ENCODE assay signal across 8 mouse cellular contexts in genomic region chr6:30675281-30675771, GRCm38 (mm10). TPM values are rescaled to one million over a fixed set of nuclear protein-coding genes. Genes with fewer than 3 reads are reported as not detected.
A peak's percentile ranks its signal among the peaks of the same experiment; 100 is the strongest.
DNase-seq lines count a peak whose midpoint lies in the region; ATAC-seq lines count a peak whose summit lies in the region.

No protein-coding gene starts in this region.

- WGBS in forebrain, embryonic 12.5 days = 7% methylated on average over 11 of the region's 11 CpGs
- WGBS in hindbrain, embryonic 11.5 days = 18% methylated on average over 11 of the region's 11 CpGs

- H3K9me3 ChIP-seq in forebrain, embryonic 12.5 days = no peaks in the 10 kb centered on the region
- H3K9me3 ChIP-seq in hindbrain, embryonic 11.5 days (ENCODE audit: control insufficient read depth, low read length) = no peaks in the 10 kb centered on the region

- no peak for DNase-seq in frontal cortex, postnatal 25 days (ENCODE audit: low spot score in 2 of 2)
- peak; percentile 57 for DNase-seq in adrenal gland, postnatal 10 days
- DNase-seq in hindbrain, embryonic 11.5 days (ENCODE audit: low spot score) = peak; percentile 43
- DNase-seq in left cerebral cortex, postnatal 4 days = no peak
- DNase-seq in ovary, adult 18-20 months (ENCODE audit: low spot score) = no peak

- H3K9ac ChIP-seq in forebrain, embryonic 12.5 days = peak overlapping the region; percentile 55
- H3K9ac ChIP-seq in hindbrain, embryonic 11.5 days (ENCODE audit: low read depth, low read length) = peak overlapping the region; percentile 70

- no peak overlapping the region for H3K4me3 ChIP-seq in forebrain, embryonic 12.5 days (replicated peaks)
- H3K4me3 ChIP-seq in hindbrain, embryonic 11.5 days (ENCODE audit: low read depth, low read length) = no peak overlapping the region

- H3K4me2 ChIP-seq in forebrain, embryonic 12.5 days = peak overlapping the region; percentile 43
- H3K4me2 ChIP-seq in hindbrain, embryonic 11.5 days (replicated peaks; ENCODE audit: low read depth, low read length) = peak overlapping the region; percentile 21; the same call in 1 of the 2 replicates

- no peaks in the 10 kb centered on the region for H3K27me3 ChIP-seq in forebrain, embryonic 12.5 days
- H3K27me3 ChIP-seq in hindbrain, embryonic 11.5 days (ENCODE audit: control insufficient read depth, insufficient read depth, low read length) = no peaks in the 10 kb centered on the region

- H3K4me1 ChIP-seq in forebrain, embryonic 12.5 days = peaks cover 63% of the 10 kb centered on the region
- H3K4me1 ChIP-seq in hindbrain, embryonic 11.5 days (replicated peaks; ENCODE audit: control insufficient read depth, insufficient read depth, low read length) = peaks cover 17% of the 10 kb centered on the region

- peak overlapping the region; percentile 95 for H3K27ac ChIP-seq in forebrain, embryonic 12.5 days
- H3K27ac ChIP-seq in hindbrain, embryonic 11.5 days (ENCODE audit: low read depth, low read length) = peak overlapping the region; percentile 91

- ATAC-seq in frontal cortex, adult (ENCODE audit: low TSS enrichment) = peak; percentile 75
- ATAC-seq in forebrain, embryonic 12.5 days (ENCODE audit: low FRiP score) = peak; percentile 62
- peak; percentile 58; the same call in 1 of the 2 replicates for ATAC-seq in hindbrain, embryonic 11.5 days (ENCODE audit: low FRiP score)
- peak; percentile 20; the same call in 1 of the 2 replicates for ATAC-seq in megakaryocyte progenitor cell, adult 5-6 weeks (replicated peaks; ENCODE audit: poor library complexity)

- intact Hi-C loops in left cerebral cortex, postnatal 4 days (cut with DNase I) = no loop called here

- no peaks in the 10 kb centered on the region for H3K36me3 ChIP-seq in forebrain, embryonic 12.5 days (replicated peaks)
- no peaks in the 10 kb centered on the region for H3K36me3 ChIP-seq in hindbrain, embryonic 11.5 days (ENCODE audit: control insufficient read depth, insufficient read depth, low read length)

RNA-seq across cellular contexts. Expression of gene Cep41, which starts 18.2 kb away (rescaled TPM):
- 1 to 10 TPM; 6.7 to 9.1 TPM for total RNA-seq in adrenal gland, postnatal 10 days (2021)
- polyA plus RNA-seq in forebrain, embryonic 12.5 days (2016; fragmentation: Nextera tagmentation; extraction: Ambion mirVana) = 23.3 and 25.1 TPM in 2 replicates
- 19.7 and 26.8 TPM in 2 replicates for polyA plus RNA-seq in hindbrain, embryonic 11.5 days (2014; fragmentation: Nextera tagmentation; extraction: Ambion mirVana)
- 7.5 and 10.2 TPM in 2 replicates for total RNA-seq in megakaryocyte progenitor cell, adult 5-6 weeks (2015)
- total RNA-seq in megakaryocyte progenitor cell, adult 5-6 weeks (2017) = 5.2 and 8.4 TPM in 2 replicates
- 10 to 100 TPM in 1 of 2 experiments, 1 to 10 TPM in 1; 7.4 to 10.9 TPM for total RNA-seq in left cerebral cortex, postnatal 4 days (2021)

RNA-seq across cellular contexts. Expression of gene Cpa1, which starts 36.3 kb away (rescaled TPM):
- under 1 TPM in 1 of 2 experiments, not detected in 1; 0.36 TPM for total RNA-seq in adrenal gland, postnatal 10 days (2021)
- polyA plus RNA-seq in forebrain, embryonic 12.5 days (2016; fragmentation: Nextera tagmentation; extraction: Ambion mirVana) = 0.24 TPM in 1 of 2 replicates, not detected in the other
- 0.11 and 0.28 TPM in 2 replicates for polyA plus RNA-seq in hindbrain, embryonic 11.5 days (2014; fragmentation: Nextera tagmentation; extraction: Ambion mirVana)
- not detected in 2 replicates for total RNA-seq in megakaryocyte progenitor cell, adult 5-6 weeks (2015)
- total RNA-seq in megakaryocyte progenitor cell, adult 5-6 weeks (2017) = not detected in 2 replicates
- not detected for total RNA-seq in left cerebral cortex, postnatal 4 days (2021)

RNA-seq across cellular contexts. Expression of gene Mest, which starts 48.0 kb away (rescaled TPM):
- total RNA-seq in adrenal gland, postnatal 10 days (2021) = 100 to 1,000 TPM; 149 to 191 TPM
- polyA plus RNA-seq in forebrain, embryonic 12.5 days (2016; fragmentation: Nextera tagmentation; extraction: Ambion mirVana) = 802 and 947 TPM in 2 replicates
- 1,131 and 1,227 TPM in 2 replicates for polyA plus RNA-seq in hindbrain, embryonic 11.5 days (2014; fragmentation: Nextera tagmentation; extraction: Ambion mirVana)
- total RNA-seq in megakaryocyte progenitor cell, adult 5-6 weeks (2015) = not detected in 2 replicates
- total RNA-seq in megakaryocyte progenitor cell, adult 5-6 weeks (2017) = 0.12 TPM in 1 of 2 replicates, not detected in the other
- total RNA-seq in left cerebral cortex, postnatal 4 days (2021) = 100 to 1,000 TPM; 104 to 155 TPM

Comparison
In these comparisons a context has a peak if more than half of its experiments do, and no peak if none do; other contexts are left out.
1. ATAC-seq: peak in every context shown above with its lines; median percentile 75 in frontal cortex, adult; 62 in forebrain, embryonic 12.5 days; 58 in hindbrain, embryonic 11.5 days; 20 in megakaryocyte progenitor cell, adult 5-6 weeks.
2. DNase-seq: peak in adrenal gland, postnatal 10 days (single experiment) and hindbrain, embryonic 11.5 days (single experiment); none in frontal cortex, postnatal 25 days (0 of 2), left cerebral cortex, postnatal 4 days (single experiment) and ovary, adult 18-20 months (single experiment).
3. RNA of gene Mest, which starts 48.0 kb away (total RNA-seq): 149 to 191 TPM in adrenal gland, postnatal 10 days and 104 to 155 TPM in left cerebral cortex, postnatal 4 days; 0.12 TPM in megakaryocyte progenitor cell, adult 5-6 weeks; every median in the first group is over 10 times any median in the second.